8 mouse cellular contexts compared by ENCODE assay signal in genomic region chr5:138263260-138264206, GRCm38 (mm10). TPM values are rescaled to one million over a fixed set of nuclear protein-coding genes. Genes with fewer than 3 reads are reported as not detected.
A peak's percentile ranks its signal among the peaks of the same experiment; 100 is the strongest.
DNase-seq lines count a peak whose midpoint lies in the region; ATAC-seq and TF ChIP-seq lines count a peak whose summit lies in the region.

TSS of gene BC037034 (minus strand) at chr5:138264033.

- in situ Hi-C loops in Patski (cut with MboI; ENCODE audit: low pct_unique_long_range_greater_than_20kb): no loop called here

- no peak for DNase-seq in Patski (ENCODE audit: low read depth, low spot score)
- DNase-seq in cerebellum, postnatal 14 days: peak; percentile 94 to 97
- DNase-seq in frontal cortex, postnatal 25 days (ENCODE audit: low spot score in 2 of 2): peak; percentile 80 to 90
- peak; percentile 92 for DNase-seq in hindbrain, embryonic 14.5 days (ENCODE audit: low spot score)
- peak; percentile 86 for DNase-seq in left cerebral cortex, adult 11 months (ENCODE audit: low spot score)
- peak; percentile 93 to 94 for DNase-seq in lung, postnatal 4 days
- peak; percentile 77 for DNase-seq in retina, postnatal 7 days (ENCODE audit: low read depth, low spot score)
- peak; percentile 80 for DNase-seq in urinary bladder, adult 2 months (ENCODE audit: low spot score)

- H3K27me3 ChIP-seq in Patski: no peaks in the 10 kb centered on the region
- H3K27me3 ChIP-seq in hindbrain, embryonic 14.5 days (ENCODE audit: control insufficient read depth, insufficient read depth, low read length): no peaks in the 10 kb centered on the region

- no peak for TF ChIP-seq CTCF in Patski (IDR thresholded peaks at IDR 0.05)

- H3K9me3 ChIP-seq in hindbrain, embryonic 14.5 days (ENCODE audit: control insufficient read depth, low read length): no peaks in the 10 kb centered on the region

- peaks cover 50% of the 10 kb centered on the region for H3K36me3 ChIP-seq in hindbrain, embryonic 14.5 days (replicated peaks; ENCODE audit: control insufficient read depth, insufficient read depth)

- peak within 1 kb of the TSS; percentile 82 for H3K27ac ChIP-seq in hindbrain, embryonic 14.5 days

- under 1% methylated on average over 71 of the region's 71 CpGs for WGBS in hindbrain, embryonic 14.5 days

- ATAC-seq in Patski: peak; percentile 94
- ATAC-seq in hindbrain, embryonic 14.5 days (ENCODE audit: low FRiP score): peak; percentile 91

- peak within 1 kb of the TSS; percentile 96 for H3K9ac ChIP-seq in hindbrain, embryonic 14.5 days

- H3K4me1 ChIP-seq in hindbrain, embryonic 14.5 days (replicated peaks; ENCODE audit: control insufficient read depth, insufficient read depth, low read length): peaks cover 20% of the 10 kb centered on the region

- CTCF ChIA-PET in Patski (lab: Charles Lee): no interaction called here

- POLR2A ChIA-PET in Patski (lab: Charles Lee): interaction anchor here (1.3 to 3.5 kb wide), 4 partner anchors 8 to 15 kb away, joined by 4 to 12 read pairs (median 8); partner anchors contain the start of genes Gal3st4, Gm43720, Gpc2 and Lamtor4

- peak within 1 kb of the TSS; percentile 93 for H3K4me3 ChIP-seq in hindbrain, embryonic 14.5 days (replicated peaks; ENCODE audit: low read length)

- H3K4me2 ChIP-seq in hindbrain, embryonic 14.5 days (replicated peaks): peak within 1 kb of the TSS; percentile 91

RNA-seq across cellular contexts. Expression of gene BC037034, which starts in this region (rescaled TPM):
- 36.9 TPM for polyA plus RNA-seq in Patski (2021)
- polyA plus RNA-seq in hindbrain, embryonic 14.5 days (2014; fragmentation: Nextera tagmentation; extraction: Ambion mirVana): 19.5 and 19.7 TPM in 2 replicates
- polyA plus RNA-seq in urinary bladder, adult 2 months (2012; rRNA removed): 33.8 and 42.4 TPM in 2 replicates
